Mouse (Mus musculus) mesoderm, embryonic 11.5 days (tissue): ENCODE measurements around the gene Kat6b.
A peak's percentile ranks its signal among the peaks of the same experiment; 100 is the strongest.

ENCODE experiments used
- DNase-seq: peaks from one replicate; pipeline ENCODE4 v3.0.0-alpha.2; 2012; ENCODE audit warnings: low read depth, low spot score

Kat6b gene

DNA sequence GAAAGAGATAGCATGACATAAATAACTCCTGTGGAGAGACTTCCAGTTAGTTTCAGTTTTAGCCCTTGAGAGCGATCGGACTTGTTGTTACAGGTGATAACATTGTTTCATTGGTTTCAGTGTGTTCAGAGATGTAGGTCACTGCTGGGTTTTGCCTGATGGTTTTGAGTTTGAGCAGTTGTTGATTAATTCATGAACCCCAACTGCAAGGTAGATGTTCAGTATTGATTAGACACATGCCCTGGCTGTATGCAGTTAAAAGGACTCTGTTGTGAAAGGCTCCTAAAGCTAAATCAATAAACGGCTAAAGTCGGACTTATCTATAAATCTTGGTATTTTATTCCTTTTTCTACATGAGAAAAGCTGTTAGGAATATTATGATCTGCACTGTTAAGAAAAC is 109.0 kb downstream of the Kat6b start:
- DNase-seq: no peak

DNA sequence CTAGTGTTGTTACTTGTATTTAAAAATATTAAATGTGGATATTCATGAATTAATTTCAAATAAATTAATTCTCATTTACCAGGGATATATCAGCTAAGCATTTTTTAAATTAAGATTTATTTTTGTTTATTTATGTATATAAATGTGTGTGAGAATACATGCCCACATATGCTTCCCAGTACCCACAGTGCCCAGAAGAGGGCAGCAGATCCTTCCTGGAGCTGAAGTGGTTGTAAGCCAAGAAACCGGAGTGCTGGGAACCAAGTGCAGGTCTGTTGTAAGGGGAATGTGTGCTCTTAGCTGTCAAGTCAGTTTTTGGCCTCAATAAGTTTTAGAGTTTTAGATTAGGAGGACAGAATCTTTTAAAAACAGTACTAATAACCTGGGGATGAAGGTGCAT is 110.9 kb downstream of the Kat6b start:
- DNase-seq: no peak

DNA sequence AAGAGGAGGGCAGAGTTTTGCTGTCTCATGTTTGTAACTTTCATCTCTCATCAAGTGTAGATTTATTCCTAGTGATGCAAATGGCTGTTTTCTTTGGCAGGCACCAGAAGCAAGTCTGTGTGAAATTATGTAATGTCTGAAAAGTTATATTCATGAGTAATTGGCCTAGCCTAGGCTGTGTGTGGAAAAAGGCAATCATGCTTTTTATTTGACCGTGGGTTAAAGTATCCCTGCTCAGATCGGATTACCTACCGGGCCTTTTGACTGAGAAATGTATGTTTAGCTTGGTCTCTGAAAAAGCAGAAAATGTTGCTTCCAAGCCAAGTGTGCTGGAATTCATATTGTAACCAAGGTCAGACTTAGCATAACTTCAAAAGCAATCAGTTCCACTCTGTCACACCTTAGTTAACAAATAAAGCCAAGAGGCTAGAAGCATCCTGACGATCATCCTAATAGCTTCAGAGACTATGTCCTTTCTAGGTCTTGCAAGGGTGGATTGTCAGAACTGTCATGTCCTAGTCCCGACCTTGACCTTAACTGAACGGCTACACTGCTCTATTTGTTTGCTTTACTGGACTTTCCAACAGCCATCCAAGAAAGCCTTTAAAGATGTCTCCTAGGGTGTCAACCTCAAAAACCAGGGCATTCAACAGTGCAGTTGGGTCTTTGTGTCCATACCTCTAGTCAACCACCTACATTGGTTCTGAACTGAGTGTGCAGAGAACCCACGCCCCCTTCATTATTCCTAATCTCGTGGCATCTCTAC is 111.9 kb downstream of the Kat6b start:
- DNase-seq: no peak

DNA sequence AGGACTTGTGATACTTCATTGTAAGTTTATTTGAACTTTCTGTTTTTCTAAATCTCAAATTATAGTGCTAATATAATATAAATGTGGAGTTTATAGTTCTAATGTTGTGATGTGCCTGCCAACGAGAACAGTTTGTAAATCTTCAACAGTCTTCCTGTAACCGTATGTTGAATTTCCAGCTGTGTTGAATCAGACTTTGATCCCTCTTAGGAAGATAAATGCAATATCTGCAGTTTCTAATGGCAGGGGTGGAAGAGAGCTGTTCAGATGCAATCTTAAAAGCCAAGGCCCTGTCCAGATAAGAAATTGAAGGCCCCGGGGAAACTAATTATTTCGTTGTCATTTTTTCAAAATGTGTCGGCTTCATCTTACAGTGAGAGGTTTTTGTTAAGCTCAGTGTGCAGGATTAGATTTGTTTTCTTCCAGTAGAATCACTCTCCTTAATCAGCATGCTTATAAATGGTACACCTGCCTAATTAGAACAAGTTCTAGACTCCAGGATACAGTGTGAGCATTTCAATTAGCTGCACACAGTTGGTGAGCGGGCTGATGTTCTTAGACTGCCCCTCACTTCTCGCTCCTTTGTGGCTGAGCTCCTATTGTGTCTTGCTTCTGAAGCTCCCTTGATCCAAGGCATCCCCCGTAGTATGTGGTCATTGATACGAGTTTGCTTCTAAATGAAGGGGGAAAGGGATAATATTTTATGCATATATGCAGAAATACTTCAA is 118.4 kb downstream of the Kat6b start:
- no peak for DNase-seq

DNA sequence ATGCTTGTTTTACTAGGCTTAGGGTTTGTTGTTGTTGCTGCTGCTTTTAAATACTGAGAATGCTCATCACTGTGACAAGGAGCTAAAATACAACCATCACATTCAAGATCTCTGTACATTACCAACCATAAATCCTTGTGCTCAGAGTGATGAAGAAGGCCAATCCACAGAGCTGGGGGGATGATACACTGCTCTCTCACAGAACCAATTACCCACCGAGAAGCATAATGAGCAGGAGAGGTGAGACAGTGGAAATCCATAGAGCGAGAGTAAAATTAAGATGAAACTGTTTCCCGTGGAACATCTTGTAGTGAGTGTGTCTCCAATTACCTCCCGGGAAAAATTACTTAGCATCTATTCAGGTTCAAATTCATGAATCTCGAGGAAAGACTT is 118.9 kb downstream of the Kat6b start:
- no peak for DNase-seq

DNA sequence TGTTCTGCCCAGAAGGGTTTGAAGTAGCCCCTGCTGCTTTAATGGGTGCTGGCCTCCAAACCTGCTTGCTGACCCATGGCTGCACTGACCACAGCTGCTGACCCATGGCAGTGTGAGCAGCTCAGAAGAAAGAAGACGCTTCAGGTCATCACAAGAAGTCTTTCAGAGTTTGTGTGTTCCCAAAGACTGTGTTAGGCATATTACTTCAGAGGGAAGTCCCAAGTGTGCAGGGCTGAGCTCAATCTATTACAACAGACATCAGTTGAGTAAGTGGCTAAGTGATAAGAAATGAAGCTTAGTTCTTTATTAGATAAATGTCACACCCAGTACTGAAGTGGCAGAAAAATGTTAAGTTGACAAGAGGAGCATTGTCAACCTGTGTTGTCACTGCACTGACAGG is 119.4 kb downstream of the Kat6b start:
- no peak for DNase-seq

DNA sequence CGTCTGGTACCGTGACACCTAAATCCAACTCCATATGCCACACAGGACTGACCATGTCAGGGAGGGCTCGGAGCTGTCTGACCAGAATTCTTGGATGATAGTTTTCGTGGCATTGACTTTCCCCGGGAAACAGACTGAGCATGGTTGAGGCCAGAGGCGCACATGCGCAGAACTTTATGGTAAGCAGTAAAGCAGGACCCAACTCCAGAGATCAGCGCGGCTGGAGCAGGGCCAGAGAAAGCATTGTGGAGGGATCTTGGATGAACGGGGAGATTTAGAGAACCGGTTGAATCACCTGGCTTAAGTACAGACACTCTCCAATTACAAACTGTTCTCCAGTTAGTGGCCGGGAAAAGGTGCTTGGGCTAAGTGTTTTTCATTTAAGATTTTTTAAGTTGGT is 120.9 kb downstream of the Kat6b start:
- no peak for DNase-seq

DNA sequence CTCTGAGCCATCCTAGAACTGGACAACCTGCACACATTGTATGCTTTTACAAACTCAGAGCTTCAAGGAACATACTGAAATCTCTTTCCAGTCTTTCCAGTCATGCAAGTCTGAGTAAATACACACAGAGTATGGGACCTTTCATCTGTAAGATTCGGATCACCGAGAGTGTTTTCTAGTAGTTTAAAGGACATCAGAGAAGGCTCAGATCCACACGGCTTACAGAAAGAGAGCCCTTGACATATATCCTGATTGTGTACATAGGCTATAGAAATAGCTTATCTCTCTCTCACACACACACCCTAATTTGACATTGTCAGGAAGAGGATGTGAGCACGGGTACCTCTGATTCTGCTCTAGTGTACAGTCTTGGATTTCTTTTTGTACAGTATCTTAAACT is 121.7 kb downstream of the Kat6b start:
- no peak for DNase-seq

DNA sequence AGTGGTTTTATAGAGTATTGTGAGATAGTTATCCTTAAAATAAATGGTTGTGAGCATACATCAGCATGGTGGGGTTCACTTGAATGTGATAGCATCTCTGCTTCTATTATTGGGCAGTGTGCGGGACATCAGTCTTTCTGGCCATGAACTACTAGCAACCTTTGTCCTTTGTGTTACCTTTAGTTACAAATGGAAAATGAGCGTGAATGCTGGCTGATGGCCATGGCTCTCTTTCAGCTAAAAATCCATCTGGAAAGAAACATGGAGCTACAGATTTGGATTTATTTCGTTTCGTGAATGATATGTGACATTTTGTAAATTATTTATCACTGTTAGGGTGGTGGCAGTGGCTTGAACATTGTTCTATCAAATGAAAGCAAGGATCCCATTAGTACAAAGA is 126.5 kb downstream of the Kat6b start:
- no peak for DNase-seq

DNA sequence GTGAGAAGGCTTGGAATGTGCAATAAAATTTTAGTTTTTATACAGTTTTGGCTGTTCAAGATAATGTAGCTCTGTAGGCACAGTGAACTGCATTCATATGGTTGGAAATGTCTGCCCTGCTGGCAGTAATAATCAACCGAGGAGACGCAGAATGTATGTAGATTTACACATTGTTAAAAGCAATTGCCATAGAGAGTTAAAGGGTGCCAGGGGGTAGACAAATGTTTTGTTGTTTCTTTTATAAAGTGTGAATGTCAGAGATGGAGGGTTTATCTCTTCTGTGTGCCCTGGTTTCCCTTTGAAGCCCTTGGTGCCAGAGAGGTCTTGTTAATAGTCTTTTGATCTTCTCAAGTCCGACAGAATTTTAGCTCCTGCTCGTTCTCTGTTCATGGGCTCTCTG is 127.7 kb downstream of the Kat6b start:
- DNase-seq: no peak

DNA sequence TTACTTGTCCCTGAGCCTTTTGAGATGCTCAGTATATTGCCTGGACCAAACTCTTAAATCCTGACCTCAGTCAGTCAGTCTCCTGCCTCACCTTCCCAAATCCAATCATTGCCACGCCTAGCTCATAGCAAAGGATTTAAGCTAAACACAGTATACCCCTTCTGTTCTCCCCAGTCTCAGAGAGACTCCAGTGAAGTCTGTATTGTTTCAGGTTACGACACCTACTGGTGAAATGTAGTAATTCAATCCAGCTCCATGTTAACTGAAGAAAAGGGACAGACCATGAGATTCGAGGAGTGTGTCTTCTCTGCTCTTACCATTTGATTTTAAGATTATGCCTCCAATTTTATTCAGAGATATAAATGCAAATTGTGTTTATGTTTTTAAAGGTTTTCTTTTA is 129.0 kb downstream of the Kat6b start:
- DNase-seq: peak; percentile 73

DNA sequence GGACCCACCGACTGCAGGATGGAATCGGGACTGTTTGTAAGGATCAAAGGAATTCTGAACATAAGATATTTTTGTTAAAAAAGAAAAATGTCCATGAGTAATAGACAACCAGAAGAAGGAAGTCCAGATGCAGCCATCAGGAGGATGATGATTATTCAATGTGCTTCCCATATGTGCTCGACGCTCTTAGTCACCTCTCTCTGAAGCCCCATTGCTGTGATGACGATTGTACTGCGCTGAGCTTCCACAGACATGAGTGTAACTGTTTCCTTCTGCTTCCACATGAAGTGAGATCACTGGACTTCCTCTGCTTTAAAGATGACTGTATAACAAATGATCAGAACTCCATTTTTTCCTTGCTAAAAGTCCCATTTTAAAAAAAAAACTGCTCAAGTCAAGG is 131.8 kb downstream of the Kat6b start:
- DNase-seq: no peak

DNA sequence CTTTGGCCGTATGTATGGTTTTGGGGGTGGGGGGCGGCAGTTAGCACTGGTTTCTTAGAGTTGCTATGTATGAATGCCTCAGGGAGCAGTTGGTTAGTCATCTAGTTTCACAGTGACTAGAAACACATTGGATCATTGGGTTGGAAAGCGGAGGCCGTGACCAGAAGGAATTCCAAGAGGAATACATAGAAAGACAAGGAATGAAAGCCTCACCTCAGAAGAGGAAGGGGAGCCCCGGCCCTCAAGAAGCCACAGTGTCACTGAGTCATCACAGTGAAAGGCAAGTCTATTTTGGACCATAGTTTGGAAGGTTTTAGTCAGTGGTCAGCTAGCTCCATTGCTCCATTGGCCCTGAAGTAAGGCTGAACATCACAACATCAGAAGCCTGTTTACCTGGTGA is 132.9 kb downstream of the Kat6b start:
- DNase-seq: no peak

DNA sequence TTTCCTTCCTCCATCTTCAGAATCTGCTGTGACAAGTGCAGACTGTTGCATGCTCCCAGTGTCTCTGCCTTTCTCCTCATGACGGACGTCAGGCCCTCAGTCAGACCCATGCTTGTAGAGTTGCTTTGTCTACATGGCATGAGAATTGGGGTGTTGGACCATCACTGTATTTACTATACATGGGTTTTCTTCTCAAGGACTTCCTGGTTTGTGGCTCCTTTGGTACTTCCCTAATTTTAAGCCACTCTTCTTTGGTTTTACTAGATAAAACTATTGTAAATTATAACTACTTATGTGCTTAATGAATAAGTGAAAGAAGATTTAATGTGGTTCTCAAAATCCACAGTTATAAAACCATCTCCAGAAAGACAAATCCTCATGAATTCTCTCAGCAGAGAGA is 134.6 kb downstream of the Kat6b start:
- no peak for DNase-seq

DNA sequence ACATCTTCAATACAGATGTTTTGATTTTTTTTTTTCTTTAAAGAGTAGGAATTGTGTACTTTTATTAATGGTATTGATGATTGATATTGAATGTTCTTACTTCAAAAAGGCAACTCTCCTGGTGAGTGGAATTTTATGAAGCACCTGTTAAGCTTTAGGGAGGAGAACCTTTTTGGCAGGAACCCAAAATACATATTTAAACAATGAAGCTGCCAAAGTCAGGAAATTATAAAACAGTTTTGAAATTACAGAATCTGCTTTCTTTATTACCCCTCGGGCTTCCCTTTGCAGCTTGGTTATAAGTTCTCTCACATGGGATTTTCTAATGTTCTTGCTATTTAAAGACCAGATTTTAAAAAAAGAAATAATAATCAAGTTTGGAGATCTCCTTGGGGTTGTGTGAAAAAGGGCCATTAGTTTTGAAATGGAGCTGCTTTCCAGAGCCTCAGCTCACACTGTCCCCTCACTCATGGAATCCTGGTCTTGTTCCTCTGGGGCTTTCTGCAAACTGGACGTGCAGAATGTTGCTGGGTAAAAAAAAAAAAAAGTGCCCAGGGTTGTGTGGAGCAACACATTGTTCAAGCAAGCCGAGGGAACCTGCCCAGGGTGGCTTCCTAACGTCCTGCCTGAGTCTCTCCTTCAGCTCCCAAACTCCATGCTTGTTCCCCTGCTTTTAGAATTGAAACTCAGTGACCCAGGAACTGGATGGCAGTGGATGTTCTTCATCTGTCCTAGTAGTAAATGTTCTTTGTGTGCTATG is 136.2 kb downstream of the Kat6b start:
- DNase-seq: no peak

DNA sequence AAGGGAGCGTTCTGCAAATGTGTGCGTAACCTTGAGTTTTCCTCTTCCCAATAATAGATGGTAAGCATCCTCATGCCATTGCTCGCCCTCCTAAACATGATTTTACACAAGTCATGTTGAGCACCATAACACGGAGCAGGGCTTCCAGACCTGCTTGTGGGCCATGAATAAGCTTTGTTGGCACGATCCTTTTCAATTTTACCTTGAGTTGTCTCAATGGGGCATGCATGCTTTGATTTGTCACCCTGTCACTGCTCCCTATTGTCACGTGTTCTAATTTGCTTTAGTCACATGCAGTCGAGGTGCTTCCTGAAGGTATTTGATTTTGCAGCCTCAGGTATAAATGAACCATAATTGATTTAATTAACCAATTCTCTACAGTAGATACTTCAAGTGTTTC is 138.7 kb downstream of the Kat6b start:
- DNase-seq: no peak

DNA sequence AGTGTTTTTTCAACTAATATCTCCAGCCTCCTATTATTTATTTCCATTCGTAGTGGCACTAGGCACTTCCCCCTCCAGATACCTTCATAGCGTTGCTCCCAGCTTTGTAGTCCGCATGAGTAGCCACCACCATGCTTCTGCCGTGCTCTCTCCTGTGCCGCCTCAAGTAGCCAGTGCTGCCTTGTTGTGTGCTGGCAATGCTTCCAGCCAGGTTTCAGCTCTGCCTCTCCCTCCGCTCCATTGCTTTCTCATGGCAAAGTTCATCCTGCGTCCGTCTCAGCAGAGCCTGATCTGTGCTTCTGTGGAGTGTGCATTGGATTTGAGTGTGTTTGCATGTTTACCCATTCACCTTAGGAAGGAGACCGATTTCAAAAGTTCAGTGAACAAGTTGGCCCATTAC is 144.7 kb downstream of the Kat6b start:
- no peak for DNase-seq

DNA sequence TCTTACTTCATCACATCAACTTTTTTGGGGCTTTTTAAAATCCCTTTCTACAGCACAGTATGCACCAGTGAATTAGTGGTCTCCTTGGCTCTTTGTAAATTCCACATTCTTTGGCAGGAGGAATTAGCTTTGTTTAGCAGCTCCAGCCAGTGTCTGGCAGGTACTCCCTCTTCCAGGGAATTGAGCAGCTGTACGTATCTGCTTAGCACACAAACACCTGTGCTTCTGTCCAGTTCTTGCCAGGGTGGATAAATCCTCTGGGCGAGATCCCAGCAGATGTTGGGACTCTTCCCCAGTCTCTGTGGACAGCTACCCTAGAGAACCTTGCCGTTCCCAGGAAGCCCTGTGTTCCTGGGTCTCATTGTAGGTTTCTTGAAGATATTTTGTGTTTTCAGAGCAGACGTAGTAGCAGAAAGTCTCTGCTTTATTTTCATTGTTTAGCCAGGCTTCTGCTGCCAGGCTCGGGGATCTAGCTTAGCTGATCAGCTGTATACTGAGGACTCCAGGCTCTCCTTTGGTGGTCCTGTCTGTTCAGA is 150.5 kb downstream of the Kat6b start:
- no peak for DNase-seq

DNA sequence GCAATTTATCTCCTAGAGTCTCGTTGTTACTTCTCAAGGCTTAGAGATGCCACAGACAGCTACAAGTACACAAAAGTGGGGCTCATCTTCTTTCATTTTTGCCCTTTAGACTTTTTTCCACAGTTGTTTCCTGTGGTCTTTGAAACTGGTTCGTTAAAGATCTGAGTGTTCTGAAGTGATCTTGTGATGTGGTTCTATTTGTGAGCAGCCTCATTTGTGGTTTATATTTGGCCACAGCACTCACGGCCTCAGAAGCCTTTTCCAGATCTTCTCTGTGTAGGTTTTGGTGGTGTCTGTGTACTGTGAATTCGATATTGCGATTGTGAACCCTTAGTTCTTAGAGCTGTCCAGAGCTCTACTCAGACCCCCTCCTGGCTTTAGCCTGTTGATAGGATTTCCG is 155.3 kb downstream of the Kat6b start:
- no peak for DNase-seq

DNA sequence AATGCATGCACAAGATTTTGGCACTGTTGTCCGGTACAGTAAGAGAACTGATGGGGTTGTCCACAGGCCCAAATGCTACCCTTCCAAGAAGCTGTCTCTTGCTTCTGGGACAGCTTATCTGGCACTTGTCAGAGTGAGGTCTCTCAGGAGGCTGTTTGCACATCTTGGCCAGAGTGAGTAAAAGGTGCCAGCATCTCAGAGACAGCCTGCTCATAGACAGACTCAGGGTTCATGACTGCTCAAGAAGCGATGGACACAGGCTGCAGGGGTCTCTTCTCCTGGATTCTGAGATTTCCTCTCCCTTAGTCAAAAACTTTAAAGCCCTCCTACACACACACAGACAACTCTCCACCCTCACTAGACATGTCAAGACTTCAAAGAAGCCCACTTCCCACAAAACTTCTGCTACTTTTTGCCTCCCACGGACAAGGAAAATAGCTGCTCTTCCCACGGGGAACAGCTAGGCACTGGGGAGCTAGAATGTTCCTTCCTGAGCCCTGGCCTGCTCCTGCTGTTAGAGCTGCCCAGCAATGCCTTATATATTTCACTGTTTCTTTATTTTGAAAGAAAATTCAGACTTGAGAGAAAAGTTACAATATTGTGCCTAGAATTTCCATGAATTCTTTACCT is 159.7 kb downstream of the Kat6b start:
- DNase-seq: no peak

DNA sequence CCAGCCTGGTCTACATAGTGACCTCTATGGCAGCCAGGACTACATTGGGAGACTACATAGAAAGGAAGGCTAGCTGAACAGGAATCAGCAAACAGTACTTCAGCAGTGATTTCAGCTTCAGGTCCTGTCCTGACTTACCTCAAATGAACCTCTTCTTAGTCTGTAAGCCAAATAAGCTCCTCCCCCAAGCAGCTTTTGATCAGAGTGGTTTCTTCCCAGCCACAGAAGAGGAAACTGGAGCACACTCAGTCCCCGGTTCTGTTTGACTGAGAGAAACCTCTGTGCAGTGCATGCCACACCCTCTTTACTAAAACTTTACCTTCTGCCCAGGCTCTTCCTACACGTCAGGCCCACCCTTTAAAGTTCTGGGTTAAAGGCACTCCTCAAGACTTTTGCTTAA is 172.6 kb downstream of the Kat6b start:
- no peak for DNase-seq

DNA sequence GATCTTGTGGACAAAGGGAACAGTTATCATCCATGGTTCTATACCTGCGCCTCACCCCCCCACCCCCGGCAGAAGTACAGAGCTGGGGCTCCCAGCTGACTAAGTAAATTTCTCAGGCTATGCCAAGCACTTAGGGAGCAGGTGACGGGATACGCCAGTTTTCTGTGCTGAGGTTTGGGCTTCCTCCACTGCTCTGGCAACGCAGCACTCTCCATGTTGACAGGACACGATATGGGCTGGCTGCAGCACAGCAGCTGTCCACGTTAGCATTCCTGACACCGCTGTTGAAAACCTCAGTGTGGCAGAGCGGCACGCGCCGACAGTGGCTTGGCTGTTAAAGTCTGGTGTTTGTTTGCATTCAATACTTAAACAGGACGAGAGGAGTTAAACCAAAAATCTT is 177.9 kb downstream of the Kat6b start:
- no peak for DNase-seq
